Mouse (Mus musculus): ENCODE measurements at regions not wholly inside any gene's neighbourhood (a gene's known extent, or its start where the extent isn't known, plus 50 kb on each side); places are given as distances from the start of the nearest gene placed in this dataset.
A peak's percentile ranks its signal among the peaks of the same experiment; 100 is the strongest.

DNA sequence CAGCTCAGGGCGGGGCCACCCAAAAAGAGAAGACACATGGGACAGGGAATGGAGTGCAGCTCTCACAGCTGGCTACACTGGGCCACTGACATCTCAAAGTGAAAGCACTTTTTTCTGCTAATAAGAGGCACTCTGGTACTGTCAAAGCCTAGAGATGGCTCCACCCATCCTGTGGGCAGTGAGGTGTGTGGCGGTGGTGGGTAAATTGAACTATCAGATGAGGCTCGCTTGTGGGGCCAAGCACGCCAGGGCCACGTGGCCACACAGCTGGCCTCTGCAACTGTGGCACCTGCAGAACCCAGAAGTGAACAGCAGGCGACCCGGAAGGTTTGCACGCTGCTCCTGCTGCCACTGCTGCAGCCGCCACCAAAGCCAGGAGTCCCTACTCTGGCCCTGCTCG is 756.6 kb downstream of the A830018L16Rik start:
- H3K27ac ChIP-seq = no peak overlapping the region
- H3K4me2 ChIP-seq = no peak overlapping the region
- H3K9ac ChIP-seq = no peak overlapping the region
- no peak overlapping the region for H3K4me3 ChIP-seq
- H3K36me3 ChIP-seq = no peaks in the 10 kb centered on the region
- WGBS = 86% methylated on average over 10 of the region's 10 CpGs
- ATAC-seq (ENCODE audit: insufficient number of reproducible peaks, low FRiP score, low TSS enrichment, low read depth) = no peak
- no peaks in the 10 kb centered on the region for H3K27me3 ChIP-seq
- no peaks in the 10 kb centered on the region for H3K9me3 ChIP-seq
- no peaks in the 10 kb centered on the region for H3K4me1 ChIP-seq

DNA sequence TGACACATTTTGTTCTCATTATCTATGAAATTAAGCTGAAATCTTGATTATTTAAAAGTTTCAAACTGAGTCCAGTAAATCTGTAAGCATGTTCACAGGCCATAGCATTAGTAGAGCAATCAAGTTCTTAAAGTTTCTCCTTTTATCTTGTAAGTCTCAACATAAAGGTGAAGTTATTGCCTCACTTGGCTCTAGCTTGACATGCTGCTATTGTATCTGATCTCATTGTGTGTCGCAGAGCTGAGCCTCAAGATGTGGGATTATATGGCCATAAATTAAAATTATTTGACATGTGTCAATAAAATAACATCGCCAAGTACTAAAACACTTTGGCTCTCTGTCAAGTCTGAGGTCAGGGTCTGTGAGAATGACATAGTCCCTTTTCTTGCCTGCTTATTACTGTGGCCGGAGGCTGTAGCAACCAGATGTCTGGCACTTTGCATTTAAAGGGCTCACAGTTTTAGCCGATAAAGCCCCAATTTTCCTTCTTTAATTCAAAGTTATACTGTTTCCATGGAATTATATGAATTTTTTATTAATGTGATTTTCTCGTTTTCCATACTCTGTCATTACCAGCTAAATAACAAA is 775.8 kb downstream of the A830018L16Rik start:
- Histone ChIP-seq H3K36me3 (no peaks in the 10 kb centered on the region), H3K4me1 (no peaks in the 10 kb centered on the region), H3K27me3 (no peaks in the 10 kb centered on the region), H3K9ac (no peak overlapping the region), H3K4me2 (no peak overlapping the region), H3K4me3 (no peak overlapping the region), H3K9me3 (no peaks in the 10 kb centered on the region), H3K27ac (no peak overlapping the region)
- 23% methylated on average over 5 of the region's 5 CpGs for WGBS
- no peak for ATAC-seq (ENCODE audit: insufficient number of reproducible peaks, low FRiP score, low TSS enrichment, low read depth)

DNA sequence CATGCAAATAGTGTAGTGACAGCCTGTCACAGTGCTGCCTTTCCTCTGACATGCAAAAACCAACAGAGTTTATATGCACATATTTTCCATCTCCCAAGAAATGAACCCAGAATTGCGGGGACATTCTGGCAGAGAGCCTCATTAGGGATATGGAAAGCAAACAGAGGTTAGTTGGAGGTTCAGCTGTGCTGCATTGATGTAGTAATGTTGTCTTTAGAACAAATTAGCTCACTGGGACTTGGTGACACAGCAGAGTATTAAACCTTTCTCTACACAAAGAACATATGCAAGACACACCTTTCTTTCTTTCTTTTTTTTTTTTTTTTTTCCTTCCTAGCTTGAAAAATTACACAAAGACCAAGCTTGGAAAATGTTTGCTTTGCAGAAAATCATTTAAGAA is 778.7 kb downstream of the A830018L16Rik start:
- no peak for ATAC-seq (ENCODE audit: insufficient number of reproducible peaks, low FRiP score, low TSS enrichment, low read depth)
- no peak overlapping the region for H3K4me3 ChIP-seq
- no peaks in the 10 kb centered on the region for H3K4me1 ChIP-seq
- H3K9me3 ChIP-seq = no peaks in the 10 kb centered on the region
- no peak overlapping the region for H3K4me2 ChIP-seq
- peak overlapping the region; percentile 12; the same call in 1 of the 2 replicates for H3K27ac ChIP-seq
- WGBS = 48% methylated on average over 1 of the region's 1 CpGs
- no peak overlapping the region for H3K9ac ChIP-seq
- H3K27me3 ChIP-seq = no peaks in the 10 kb centered on the region
- no peaks in the 10 kb centered on the region for H3K36me3 ChIP-seq

DNA sequence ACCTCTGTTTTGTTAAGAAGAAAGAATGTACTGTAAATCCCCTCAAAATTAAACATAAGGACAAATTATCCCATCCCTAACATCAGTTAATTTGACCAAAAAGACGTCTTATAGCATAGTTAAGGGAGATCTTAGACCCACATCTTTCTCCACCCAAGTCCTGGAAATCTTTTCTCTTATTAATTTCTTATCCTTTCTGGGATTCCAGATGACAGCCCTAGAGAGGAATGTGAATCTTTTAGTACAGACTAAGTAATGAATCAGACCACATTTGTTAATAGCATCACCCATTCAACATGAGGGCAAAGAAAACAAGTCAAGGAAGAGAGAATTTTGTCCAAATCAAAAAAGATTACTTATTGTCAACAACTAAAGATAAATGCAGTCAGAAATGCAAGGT is 817.2 kb downstream of the A830018L16Rik start:
- Histone ChIP-seq H3K36me3 (no peaks in the 10 kb centered on the region), H3K9me3 (no peaks in the 10 kb centered on the region), H3K4me3 (no peak overlapping the region), H3K27me3 (no peaks in the 10 kb centered on the region), H3K27ac (no peak overlapping the region), H3K9ac (no peak overlapping the region), H3K4me2 (no peak overlapping the region), H3K4me1 (no peaks in the 10 kb centered on the region)
- 51% methylated on average over 1 of the region's 1 CpGs for WGBS
- ATAC-seq (ENCODE audit: insufficient number of reproducible peaks, low FRiP score, low TSS enrichment, low read depth) = no peak

DNA sequence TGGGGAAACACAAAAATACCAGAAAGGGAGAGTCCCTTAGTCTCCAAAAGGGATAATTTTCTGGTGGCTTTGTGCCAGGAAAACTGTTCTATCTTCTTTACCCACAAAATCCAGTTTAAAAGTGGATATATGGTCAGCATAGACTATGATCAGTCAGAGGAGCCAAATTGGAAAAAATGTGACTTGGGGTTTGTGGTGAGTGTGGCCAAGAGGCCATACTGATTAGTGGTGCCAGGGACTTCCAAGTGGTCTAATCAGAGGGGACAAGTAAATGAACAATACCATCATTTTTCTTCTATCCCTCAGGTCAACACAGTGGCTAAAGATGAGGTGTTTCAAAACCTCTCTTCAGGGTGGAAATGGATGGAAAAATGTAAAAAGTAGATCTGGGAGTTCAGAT is 828.2 kb downstream of the A830018L16Rik start:
- no peak for ATAC-seq (ENCODE audit: insufficient number of reproducible peaks, low FRiP score, low TSS enrichment, low read depth)
- H3K4me1 ChIP-seq = no peaks in the 10 kb centered on the region
- no peaks in the 10 kb centered on the region for H3K9me3 ChIP-seq
- H3K4me2 ChIP-seq = no peak overlapping the region
- no peak overlapping the region for H3K27ac ChIP-seq
- H3K27me3 ChIP-seq = no peaks in the 10 kb centered on the region
- H3K4me3 ChIP-seq = no peak overlapping the region
- H3K36me3 ChIP-seq = no peaks in the 10 kb centered on the region
- H3K9ac ChIP-seq = no peak overlapping the region

DNA sequence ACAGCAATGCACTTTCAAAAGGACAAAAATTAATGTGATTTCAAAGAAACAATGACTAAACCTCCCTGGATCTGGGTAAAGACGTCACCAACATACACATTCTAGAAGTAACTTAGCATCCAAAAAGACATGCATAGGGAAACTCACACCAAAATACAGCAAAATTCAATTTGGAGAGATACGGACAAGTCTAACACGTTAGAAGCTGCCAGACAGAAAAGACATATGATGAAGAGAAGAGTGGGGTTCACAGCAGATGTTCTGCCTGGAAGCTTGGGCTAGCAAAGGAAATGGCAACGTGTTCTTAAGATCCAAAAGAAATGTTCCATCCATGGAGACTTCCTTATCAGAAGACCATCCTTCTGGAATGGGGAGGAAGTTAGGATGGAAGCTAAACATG is 868.6 kb downstream of the A830018L16Rik start:
- peaks cover 3% of the 10 kb centered on the region; the same call in 1 of the 2 replicates for H3K4me1 ChIP-seq
- no peaks in the 10 kb centered on the region for H3K9me3 ChIP-seq
- no peak overlapping the region for H3K4me3 ChIP-seq
- ATAC-seq (ENCODE audit: insufficient number of reproducible peaks, low FRiP score, low TSS enrichment, low read depth) = no peak
- H3K36me3 ChIP-seq = no peaks in the 10 kb centered on the region
- no peak overlapping the region for H3K4me2 ChIP-seq
- no peak overlapping the region for H3K9ac ChIP-seq
- WGBS = 91% methylated on average over 4 of the region's 4 CpGs
- no peak overlapping the region for H3K27ac ChIP-seq
- no peaks in the 10 kb centered on the region for H3K27me3 ChIP-seq

DNA sequence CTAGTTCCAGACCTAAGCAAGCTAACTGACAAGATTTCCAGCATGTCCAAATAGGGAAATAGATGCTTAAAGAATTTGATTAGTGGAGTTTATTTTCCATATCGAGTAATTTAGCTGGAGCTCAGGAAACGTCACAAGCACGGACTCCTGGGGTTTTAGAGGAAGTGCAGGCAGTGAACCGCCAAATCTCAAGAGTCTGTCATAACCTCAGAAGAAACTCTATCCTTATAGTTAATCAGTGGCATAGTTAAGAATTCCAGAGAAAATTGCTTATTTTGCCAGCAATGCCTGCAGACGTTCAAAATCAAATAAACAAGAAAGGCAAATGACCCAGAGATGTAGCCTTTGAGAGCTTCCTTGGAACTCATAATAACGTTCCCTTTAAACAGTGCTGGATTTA is 871.6 kb downstream of the A830018L16Rik start:
- peaks cover 3% of the 10 kb centered on the region; the same call in 1 of the 2 replicates for H3K4me1 ChIP-seq
- no peak for ATAC-seq (ENCODE audit: insufficient number of reproducible peaks, low FRiP score, low TSS enrichment, low read depth)
- no peak overlapping the region for H3K9ac ChIP-seq
- no peaks in the 10 kb centered on the region for H3K27me3 ChIP-seq
- H3K4me3 ChIP-seq = no peak overlapping the region
- no peak overlapping the region for H3K27ac ChIP-seq
- no peaks in the 10 kb centered on the region for H3K9me3 ChIP-seq
- 33% methylated on average over 6 of the region's 6 CpGs for WGBS
- no peak overlapping the region for H3K4me2 ChIP-seq
- no peaks in the 10 kb centered on the region for H3K36me3 ChIP-seq

DNA sequence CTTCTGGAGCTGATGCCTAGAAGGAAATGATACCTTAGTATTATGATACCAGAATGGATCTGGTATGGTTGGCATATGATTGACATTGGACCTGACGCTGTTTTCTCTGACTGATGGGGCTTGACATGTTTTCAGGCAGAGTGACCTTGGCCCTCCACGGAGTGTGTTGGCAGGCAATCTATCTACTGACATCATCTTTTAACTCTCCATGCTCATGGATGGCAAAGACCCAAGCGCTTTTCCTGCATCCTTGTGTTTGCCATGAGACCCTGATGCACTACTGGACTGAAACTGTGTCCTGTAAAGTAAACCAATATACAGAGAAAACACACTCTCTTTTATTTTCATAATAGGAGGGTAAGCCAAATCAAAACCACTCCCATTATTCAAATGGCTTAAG is 872.1 kb downstream of the A830018L16Rik start:
- ATAC-seq (ENCODE audit: insufficient number of reproducible peaks, low FRiP score, low TSS enrichment, low read depth) = no peak
- Histone ChIP-seq H3K27ac (no peak overlapping the region), H3K9ac (no peak overlapping the region), H3K4me3 (no peak overlapping the region), H3K9me3 (no peaks in the 10 kb centered on the region), H3K36me3 (no peaks in the 10 kb centered on the region), H3K4me1 (peaks cover 3% of the 10 kb centered on the region; the same call in 1 of the 2 replicates), H3K4me2 (no peak overlapping the region), H3K27me3 (no peaks in the 10 kb centered on the region)
- 73% methylated on average over 3 of the region's 3 CpGs for WGBS

DNA sequence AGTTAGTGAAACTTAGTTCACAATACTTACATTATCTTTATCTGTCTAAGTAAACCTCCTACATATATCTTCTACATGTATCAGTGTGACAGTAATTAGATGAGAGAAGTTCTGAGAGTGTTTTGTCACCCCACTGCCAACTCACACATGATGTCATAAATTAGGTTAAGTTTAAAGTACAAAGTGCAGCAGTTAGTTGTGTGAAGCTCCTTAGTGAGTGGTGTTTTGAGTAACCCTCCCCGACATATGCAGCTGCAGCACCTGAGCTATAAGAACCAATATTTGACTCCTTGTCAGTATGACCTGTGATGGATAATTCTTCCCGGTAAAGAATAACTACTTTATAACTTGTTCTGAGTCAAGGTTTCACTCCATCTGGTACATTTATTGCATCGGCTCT is 874.6 kb downstream of the A830018L16Rik start:
- ATAC-seq (ENCODE audit: insufficient number of reproducible peaks, low FRiP score, low TSS enrichment, low read depth) = no peak
- peaks cover 12% of the 10 kb centered on the region; the same call in 1 of the 2 replicates for H3K4me1 ChIP-seq

DNA sequence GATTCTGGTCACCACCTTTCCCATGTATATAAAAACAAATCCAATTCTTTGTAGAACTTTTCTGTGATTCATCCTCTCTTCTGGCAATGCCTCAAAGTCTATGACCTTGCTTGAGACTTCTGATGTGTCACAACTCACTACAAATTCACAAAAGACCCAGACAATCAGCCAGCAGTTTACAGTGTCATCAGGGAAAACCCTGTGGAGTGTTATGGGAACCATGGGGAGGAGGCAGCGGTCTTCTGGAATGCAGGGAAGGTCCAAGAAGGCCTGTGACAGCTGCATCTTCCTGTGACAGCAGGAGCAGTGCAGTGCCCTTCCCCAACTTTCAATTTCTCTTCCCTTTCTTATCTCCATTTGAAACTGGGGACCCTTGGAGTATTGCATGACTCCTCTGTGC is 877.9 kb downstream of the A830018L16Rik start:
- ATAC-seq (ENCODE audit: insufficient number of reproducible peaks, low FRiP score, low TSS enrichment, low read depth) = no peak
- Histone ChIP-seq H3K9ac (no peak overlapping the region), H3K9me3 (no peaks in the 10 kb centered on the region), H3K4me1 (0 out of 2 replicates have a peak, but pooled peaks cover 9% of the 10 kb centered on the region), H3K27ac (0 out of 2 replicates have a peak overlapping the region, but pooled peaks have one; percentile 50), H3K4me2 (no peak overlapping the region), H3K4me3 (no peak overlapping the region), H3K36me3 (no peaks in the 10 kb centered on the region), H3K27me3 (no peaks in the 10 kb centered on the region)
- WGBS = 63% methylated on average over 1 of the region's 1 CpGs

More for the DNA sequence above, 874.6 kb downstream of the A830018L16Rik start:
- Histone ChIP-seq H3K4me3 (no peak overlapping the region), H3K36me3 (no peaks in the 10 kb centered on the region), H3K9me3 (no peaks in the 10 kb centered on the region), H3K4me2 (no peak overlapping the region), H3K27ac (no peak overlapping the region), H3K9ac (no peak overlapping the region), H3K27me3 (no peaks in the 10 kb centered on the region)
- WGBS = 77% methylated on average over 3 of the region's 3 CpGs

DNA sequence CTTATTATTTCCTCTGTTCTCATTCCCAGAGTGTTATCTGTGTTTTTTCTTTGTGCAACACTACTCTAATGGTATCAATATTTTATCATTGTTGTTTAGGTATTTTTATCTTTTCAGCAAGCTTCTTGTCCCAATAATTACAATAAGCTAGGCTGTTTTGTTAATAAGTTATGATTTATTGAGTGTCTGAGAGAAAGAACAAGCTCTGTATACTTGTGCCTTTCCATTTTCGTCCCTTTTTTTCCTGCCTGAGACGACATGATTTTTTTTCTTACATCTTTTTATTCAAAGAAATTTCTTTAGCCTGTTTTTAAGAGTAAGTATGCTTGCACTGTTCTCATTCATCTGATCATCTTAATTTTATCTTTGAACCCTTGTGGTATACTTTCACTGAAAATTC is 904.1 kb downstream of the A830018L16Rik start:
- Histone ChIP-seq H3K4me1 (no peaks in the 10 kb centered on the region), H3K9ac (no peak overlapping the region), H3K27ac (no peak overlapping the region), H3K4me2 (no peak overlapping the region), H3K9me3 (no peaks in the 10 kb centered on the region), H3K27me3 (no peaks in the 10 kb centered on the region), H3K4me3 (no peak overlapping the region), H3K36me3 (no peaks in the 10 kb centered on the region)
- whole genome bisulfite sequencing = 88% methylated on average over 2 of the region's 2 CpGs
- no peak for ATAC-seq (ENCODE audit: insufficient number of reproducible peaks, low FRiP score, low TSS enrichment, low read depth)

DNA sequence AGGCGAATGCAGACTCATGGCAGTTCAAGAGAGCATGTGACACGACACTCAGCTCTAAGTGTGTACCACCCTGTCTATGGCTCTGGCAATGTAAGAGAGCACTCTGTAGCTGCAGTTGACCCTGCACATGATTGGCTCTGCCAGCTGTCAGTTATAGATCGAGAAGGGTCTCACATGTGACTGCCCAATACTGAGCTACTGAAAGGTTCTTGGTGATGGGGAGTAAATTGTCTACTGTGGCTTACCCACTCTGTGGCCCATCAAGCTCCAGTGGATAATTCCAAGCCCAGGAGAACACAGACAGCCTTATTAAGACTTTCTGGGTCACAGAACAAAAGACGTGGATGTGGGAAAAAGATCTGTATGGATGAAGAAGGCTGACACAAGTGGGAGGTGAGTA is 920.3 kb downstream of the A830018L16Rik start:
- Histone ChIP-seq H3K27ac (no peak overlapping the region), H3K9ac (no peak overlapping the region), H3K4me3 (no peak overlapping the region), H3K27me3 (no peaks in the 10 kb centered on the region), H3K9me3 (no peaks in the 10 kb centered on the region), H3K4me2 (no peak overlapping the region), H3K4me1 (no peaks in the 10 kb centered on the region), H3K36me3 (no peaks in the 10 kb centered on the region)
- no peak for ATAC-seq (ENCODE audit: insufficient number of reproducible peaks, low FRiP score, low TSS enrichment, low read depth)
- 85% methylated on average over 4 of the region's 4 CpGs for WGBS
